Mouse (Mus musculus) left cerebral cortex, postnatal 10 days (tissue): ENCODE data around the gene Trem1. TPM values are rescaled to one million over a fixed set of nuclear protein-coding genes. Genes with fewer than 3 reads are reported as not detected.

Source experiments
- total RNA-seq, 2 experiments: library from RNA; stranded (reverse); gene quantifications; 2 replicates each; pipeline ENCODE4 v1.2.3; 2021

Trem1 gene
- total RNA-seq, 2 experiments from 2014 or later, result not detected

Other genes with a start within 250 kb of the Trem1 start
- not detected for gene 1700122O11Rik, start 194.5 kb upstream of the Trem1 start, total RNA-seq
- not detected for gene 1700067P10Rik, start 143.4 kb upstream of the Trem1 start, total RNA-seq
- not detected for gene 9830107B12Rik, start 86.5 kb upstream of the Trem1 start, total RNA-seq
- gene A530064D06Rik, start 65.5 kb upstream of the Trem1 start, total RNA-seq, result not detected
- gene Trem3, start 15.0 kb downstream of the Trem1 start, total RNA-seq, result 1 to 10 TPM in 1 of 2 experiments, under 1 TPM in 1; 0.85 to 1.2 TPM
- gene Treml4, start 31.5 kb downstream of the Trem1 start, total RNA-seq, result not detected
- gene Treml2, start 66.7 kb downstream of the Trem1 start, total RNA-seq, result under 1 TPM; 0.36 to 0.51 TPM
- not detected for gene B430306N03Rik, start 83.4 kb downstream of the Trem1 start, total RNA-seq
- 1 to 10 TPM; 6.4 to 6.9 TPM for gene Trem2, start 113.6 kb downstream of the Trem1 start, total RNA-seq
- under 1 TPM; 0.45 to 0.99 TPM for gene Treml1, start 127.1 kb downstream of the Trem1 start, total RNA-seq
- 10 to 100 TPM; 33.3 to 34.3 TPM for gene Nfya, start 177.1 kb downstream of the Trem1 start, total RNA-seq
- 10 to 100 TPM; 10.7 to 10.9 TPM for gene Oard1, start 177.2 kb downstream of the Trem1 start, total RNA-seq
- gene Apobec2, start 200.2 kb downstream of the Trem1 start, total RNA-seq, result under 1 TPM; 0.24 TPM
- not detected for gene Tspo2, start 218.8 kb downstream of the Trem1 start, total RNA-seq
- under 1 TPM; 0.15 to 0.26 TPM for gene Unc5cl, start 222.1 kb downstream of the Trem1 start, total RNA-seq